10 mouse cellular contexts compared by ENCODE assay signal in genomic region chr7:142657341-142657791, GRCm38 (mm10). TPM values are rescaled to one million over a fixed set of nuclear protein-coding genes. Genes with fewer than 3 reads are reported as not detected.
DNase-seq lines count a peak whose midpoint lies in the region; ATAC-seq and TF ChIP-seq lines count a peak whose summit lies in the region.
"Had no signal": no experiment of that assay in that cellular context is flagged by ENCODE, and none has a peak within 500 bp of the region (broad histone marks: within the 10 kb centered on the region; RNA-seq: fewer than 3 reads in every experiment).

No protein-coding gene starts in this region.

- no peak overlapping the region for H3K9ac ChIP-seq in lung, postnatal 0 days (replicated peaks; ENCODE audit: low read depth)
- peak overlapping the region; percentile 91 for H3K9ac ChIP-seq in heart, embryonic 16.5 days (ENCODE audit: low read length)
- peak overlapping the region; percentile 96 for H3K9ac ChIP-seq in limb, embryonic 12.5 days (replicated peaks)

- no peak for TF ChIP-seq EP300 in lung, postnatal 0 days (IDR thresholded peaks at IDR 0.05)

- H3K36me3 ChIP-seq in lung, postnatal 0 days (ENCODE audit: insufficient read depth, low read length): no peaks in the 10 kb centered on the region
- peaks cover 7% of the 10 kb centered on the region; the same call in 1 of the 2 replicates for H3K36me3 ChIP-seq in heart, embryonic 16.5 days (ENCODE audit: control insufficient read depth, insufficient read depth)
- peaks cover 44% of the 10 kb centered on the region for H3K36me3 ChIP-seq in limb, embryonic 12.5 days

- 0 out of 2 replicates have a peak, but pooled peaks have one; percentile 7 for ATAC-seq in lung, postnatal 0 days
- peak; percentile 29; the same call in 1 of the 2 replicates for ATAC-seq in heart, embryonic 16.5 days (replicated peaks; ENCODE audit: extremely low read depth, insufficient read depth, low FRiP score)
- ATAC-seq in limb, embryonic 12.5 days (ENCODE audit: insufficient number of reproducible peaks, insufficient read depth, low FRiP score, low TSS enrichment, low read depth): peak; percentile 21; the same call in 1 of the 2 replicates

- TF ChIP-seq CTCF in lung, postnatal 0 days (IDR thresholded peaks at IDR 0.05): no peak

- no peaks in the 10 kb centered on the region; the same call in 1 of the 2 replicates for H3K4me1 ChIP-seq in lung, postnatal 0 days (ENCODE audit: insufficient read depth, low read depth, low read length)
- no peaks in the 10 kb centered on the region; the same call in none of the 2 replicates for H3K4me1 ChIP-seq in heart, embryonic 16.5 days (ENCODE audit: control insufficient read depth, insufficient read depth, low read length)
- H3K4me1 ChIP-seq in limb, embryonic 12.5 days (replicated peaks): peaks cover 33% of the 10 kb centered on the region

- H3K4me3 ChIP-seq in lung, postnatal 0 days (ENCODE audit: low read depth, low read length): peak overlapping the region; percentile 54; the same call in 1 of the 2 replicates
- peak overlapping the region; percentile 74 for H3K4me3 ChIP-seq in heart, embryonic 16.5 days (ENCODE audit: low read length)
- peak overlapping the region; percentile 66 for H3K4me3 ChIP-seq in limb, embryonic 12.5 days (replicated peaks)

- H3K9me3 ChIP-seq in lung, postnatal 0 days (ENCODE audit: low read length): no peaks in the 10 kb centered on the region
- no peaks in the 10 kb centered on the region for H3K9me3 ChIP-seq in heart, embryonic 16.5 days (replicated peaks; ENCODE audit: control insufficient read depth, low read length)
- H3K9me3 ChIP-seq in limb, embryonic 12.5 days: no peaks in the 10 kb centered on the region

- peak; percentile 52 for DNase-seq in lung, postnatal 0 days (ENCODE audit: low spot score)
- no peak for DNase-seq in lung, postnatal 36 days
- DNase-seq in retina, postnatal 1 day: peak; percentile 47
- DNase-seq in urinary bladder, postnatal 25 days (ENCODE audit: low spot score): no peak
- DNase-seq in thymus, postnatal 0 days (ENCODE audit: low spot score): no peak
- DNase-seq in spleen, adult 12 weeks (ENCODE audit: low spot score): no peak
- DNase-seq: cerebellum, postnatal 36 days; kidney, adult 9 months had no signal

- H3K27me3 ChIP-seq in lung, postnatal 0 days (replicated peaks; ENCODE audit: insufficient read depth, low read length): peaks cover 62% of the 10 kb centered on the region
- H3K27me3 ChIP-seq in heart, embryonic 16.5 days (ENCODE audit: control insufficient read depth, insufficient read depth, low read length): peaks cover 43% of the 10 kb centered on the region
- peaks cover 88% of the 10 kb centered on the region for H3K27me3 ChIP-seq in limb, embryonic 12.5 days

- H3K4me2 ChIP-seq in lung, postnatal 0 days (replicated peaks; ENCODE audit: low read depth, low read length): peak overlapping the region; percentile 78
- H3K4me2 ChIP-seq in heart, embryonic 16.5 days (ENCODE audit: low read depth, low read length): peak overlapping the region; percentile 52
- peak overlapping the region; percentile 66 for H3K4me2 ChIP-seq in limb, embryonic 12.5 days

- whole genome bisulfite sequencing in lung, postnatal 0 days: 11% methylated on average over 7 of the region's 9 CpGs
- WGBS in heart, embryonic 16.5 days: 24% methylated on average over 7 of the region's 9 CpGs
- 8% methylated on average over 7 of the region's 9 CpGs for WGBS in limb, embryonic 12.5 days

- H3K27ac ChIP-seq in lung, postnatal 0 days (ENCODE audit: low read length): no peak overlapping the region
- H3K27ac ChIP-seq in heart, embryonic 16.5 days (ENCODE audit: low read length): peak overlapping the region; percentile 94
- peak overlapping the region; percentile 98 for H3K27ac ChIP-seq in limb, embryonic 12.5 days

RNA-seq across cellular contexts. Expression of gene Igf2, which starts 9.2 kb away (rescaled TPM):
- 131 and 135 TPM in 2 replicates for polyA plus RNA-seq in lung, postnatal 0 days (2015; fragmentation: Nextera tagmentation; extraction: Ambion mirVana)
- polyA plus RNA-seq in heart, embryonic 16.5 days (2015; fragmentation: Nextera tagmentation; extraction: Ambion mirVana): 914 and 1,144 TPM in 2 replicates
- polyA plus RNA-seq in limb, embryonic 12.5 days (2016; fragmentation: Nextera tagmentation; extraction: Ambion mirVana): 815 and 938 TPM in 2 replicates
- 53.2 and 64.1 TPM in 2 replicates for polyA plus RNA-seq in thymus, postnatal 0 days (2015; fragmentation: Nextera tagmentation; extraction: Ambion mirVana)

RNA-seq across cellular contexts. Expression of gene Gm49394, which starts 12.4 kb away (rescaled TPM):
- polyA plus RNA-seq in lung, postnatal 0 days (2015; fragmentation: Nextera tagmentation; extraction: Ambion mirVana): not detected in 2 replicates
- polyA plus RNA-seq in heart, embryonic 16.5 days (2015; fragmentation: Nextera tagmentation; extraction: Ambion mirVana): 0.32 TPM in 1 of 2 replicates, not detected in the other
- polyA plus RNA-seq in limb, embryonic 12.5 days (2016; fragmentation: Nextera tagmentation; extraction: Ambion mirVana): not detected in 2 replicates
- 0.08 TPM in 1 of 2 replicates, not detected in the other for polyA plus RNA-seq in thymus, postnatal 0 days (2015; fragmentation: Nextera tagmentation; extraction: Ambion mirVana)

Comparison
In these comparisons a context has a peak if more than half of its experiments do, and no peak if none do; other contexts are left out.
1. DNase-seq: peak in lung, postnatal 0 days (single experiment) and retina, postnatal 1 day (single experiment); none in lung, postnatal 36 days (single experiment), urinary bladder, postnatal 25 days (single experiment), thymus, postnatal 0 days (single experiment) and spleen, adult 12 weeks (single experiment).
2. Peak in every context shown above with its lines, with median percentiles within 50 percentile points of each other: ATAC-seq, H3K4me2 ChIP-seq and H3K4me3 ChIP-seq.